Mouse (Mus musculus) 3134 (cell line): ENCODE results near the gene Gapvd1.
"Not testable (repeated sequence)": the region's sequence is repeated elsewhere in the genome, so short reads cannot be mapped to it uniquely, and the experiment has no call there.

Experiments used
- DNase-seq: peaks from one replicate; pipeline ENCODE4 v3.0.0-alpha.2; 2011; ENCODE audit warnings: low spot score; ENCODE audit not compliant: insufficient read length; ENCODE audit errors: extremely low read depth

Gene Gapvd1

DNA sequence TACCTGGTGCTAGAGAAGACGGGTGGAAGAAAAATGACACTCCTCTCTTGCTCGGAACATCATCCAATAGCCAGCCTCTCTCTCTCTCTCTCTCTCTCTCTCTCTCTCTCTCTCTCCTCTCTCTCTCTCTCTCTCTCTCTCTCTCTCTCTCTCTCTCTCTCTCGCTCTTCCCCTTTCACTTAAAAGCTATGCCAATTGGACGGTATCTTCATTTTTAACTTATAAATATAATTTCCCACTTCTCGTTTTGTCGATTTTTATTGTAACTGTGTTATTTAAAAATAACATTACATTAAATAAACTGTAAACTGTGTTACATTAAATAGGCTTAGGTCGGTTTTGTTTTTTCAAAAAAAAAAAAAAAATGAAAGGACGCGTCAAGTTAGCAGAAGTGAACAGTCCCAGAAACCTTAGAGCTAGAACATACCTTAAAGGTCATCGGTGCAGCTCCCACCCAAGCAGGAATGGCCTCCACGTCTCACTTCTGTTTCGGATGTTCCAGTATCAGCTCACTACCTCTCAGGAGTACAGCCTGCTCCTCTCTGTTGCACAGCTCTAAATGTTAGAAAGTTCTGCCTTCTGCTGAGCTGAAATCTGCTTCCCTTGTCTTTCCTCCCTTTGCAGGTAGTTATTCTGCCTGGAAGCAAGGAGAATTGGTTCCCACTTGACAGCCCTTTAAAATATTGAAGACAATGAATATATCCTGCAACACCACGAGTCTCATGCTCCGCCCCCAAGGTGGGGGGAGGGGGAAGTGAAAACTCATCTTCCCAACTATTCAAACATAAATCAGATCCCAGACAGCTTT lies at the start of gene Gapvd1:
Gene Gapvd1 (minus strand): TSS at position 682 of the 808 bp plus-strand sequence.
- no peak for DNase-seq

DNA sequence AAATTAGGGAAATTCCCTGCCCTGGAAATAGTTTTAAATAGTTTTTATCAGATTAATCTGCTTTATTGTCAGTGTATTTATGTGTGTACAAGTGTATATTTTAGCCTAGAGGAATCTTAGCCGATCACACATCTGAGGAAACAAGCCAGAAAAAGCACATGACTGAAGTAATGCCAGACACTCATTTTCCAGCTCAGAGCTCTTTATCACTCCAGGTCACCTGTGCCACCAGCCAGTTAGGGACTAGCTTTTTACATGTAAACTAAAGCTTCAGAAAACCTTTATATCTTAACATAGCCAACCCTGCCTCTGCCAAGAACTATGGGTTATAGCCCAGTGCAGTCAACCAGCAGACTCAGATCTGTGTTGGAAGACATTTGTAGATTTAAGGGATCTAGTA lies 49.8 kb upstream of the Gapvd1 start:
- no peak for DNase-seq

DNA sequence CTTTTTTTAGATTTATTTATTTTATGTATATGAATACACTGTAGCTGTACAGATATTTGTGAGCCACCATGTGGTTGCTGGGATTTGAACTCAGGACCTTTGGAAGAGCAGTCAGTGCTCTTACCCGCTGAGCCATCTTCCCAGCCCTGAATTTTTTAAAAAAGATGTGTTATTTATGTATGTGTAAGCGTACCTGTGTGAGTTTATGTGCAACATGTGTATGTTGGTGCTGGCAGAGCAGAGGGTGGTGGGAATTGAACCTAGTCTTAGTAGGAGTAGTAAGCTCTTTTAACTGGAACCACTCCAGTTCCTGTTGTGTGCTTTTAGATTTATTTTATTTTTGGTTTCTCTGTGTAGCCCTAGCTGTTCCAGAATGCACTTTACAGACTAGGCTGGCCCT lies 49.1 kb upstream of the Gapvd1 start:
- DNase-seq, result no peak

DNA sequence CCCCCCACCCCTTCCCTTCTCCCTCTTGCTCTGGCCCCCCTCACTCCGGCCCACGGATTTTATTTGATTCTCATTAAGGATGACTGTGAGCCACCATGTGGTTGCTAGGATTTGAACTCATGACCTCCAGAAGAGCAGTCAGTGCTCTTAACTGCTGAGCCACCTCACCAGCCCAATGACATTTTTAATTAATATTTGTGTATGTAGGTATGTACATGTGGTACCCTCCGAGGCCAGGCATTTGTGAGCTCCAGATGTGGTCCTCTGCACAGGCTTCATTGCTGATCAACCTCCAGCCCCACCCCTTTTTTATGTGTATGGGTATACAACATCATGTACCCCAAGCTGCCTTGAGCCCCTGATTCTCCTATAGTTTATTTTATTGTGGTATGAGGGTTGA lies 48.7 kb upstream of the Gapvd1 start:
- no peak for DNase-seq

DNA sequence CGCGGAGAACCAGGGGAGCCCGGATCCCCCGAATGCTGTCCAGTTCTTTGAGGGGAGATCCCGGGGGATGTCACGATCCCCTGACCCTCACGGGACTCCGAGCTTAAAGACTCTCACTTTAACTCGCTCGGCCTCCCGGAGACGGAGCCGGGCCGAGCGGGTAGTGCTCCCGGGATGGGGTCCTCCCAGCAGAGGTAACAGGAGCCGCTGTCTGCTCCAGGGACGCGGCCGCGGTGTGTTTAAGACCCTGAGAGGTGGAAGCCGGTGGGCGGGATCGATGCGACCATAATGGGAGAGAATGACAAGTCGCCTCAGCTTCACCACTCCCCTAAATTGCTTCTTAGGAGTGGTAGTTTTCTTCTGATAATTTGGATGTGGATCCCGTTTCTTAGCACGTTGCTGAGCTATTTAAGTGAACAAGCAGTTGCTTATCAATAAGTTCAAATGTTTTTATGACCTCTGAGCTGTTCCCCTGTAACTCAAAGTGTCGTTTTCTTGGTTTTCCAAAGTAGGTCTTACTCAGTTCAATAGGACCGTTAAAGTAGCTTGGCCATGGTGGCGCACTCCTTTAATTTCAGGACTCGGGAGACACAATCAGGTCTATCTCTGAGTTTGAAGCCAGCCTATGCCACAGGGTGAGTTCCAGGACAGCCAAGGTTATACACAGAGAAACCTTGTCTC lies 47.7 kb upstream of the Gapvd1 start:
- not testable (repeated sequence) for DNase-seq

DNA sequence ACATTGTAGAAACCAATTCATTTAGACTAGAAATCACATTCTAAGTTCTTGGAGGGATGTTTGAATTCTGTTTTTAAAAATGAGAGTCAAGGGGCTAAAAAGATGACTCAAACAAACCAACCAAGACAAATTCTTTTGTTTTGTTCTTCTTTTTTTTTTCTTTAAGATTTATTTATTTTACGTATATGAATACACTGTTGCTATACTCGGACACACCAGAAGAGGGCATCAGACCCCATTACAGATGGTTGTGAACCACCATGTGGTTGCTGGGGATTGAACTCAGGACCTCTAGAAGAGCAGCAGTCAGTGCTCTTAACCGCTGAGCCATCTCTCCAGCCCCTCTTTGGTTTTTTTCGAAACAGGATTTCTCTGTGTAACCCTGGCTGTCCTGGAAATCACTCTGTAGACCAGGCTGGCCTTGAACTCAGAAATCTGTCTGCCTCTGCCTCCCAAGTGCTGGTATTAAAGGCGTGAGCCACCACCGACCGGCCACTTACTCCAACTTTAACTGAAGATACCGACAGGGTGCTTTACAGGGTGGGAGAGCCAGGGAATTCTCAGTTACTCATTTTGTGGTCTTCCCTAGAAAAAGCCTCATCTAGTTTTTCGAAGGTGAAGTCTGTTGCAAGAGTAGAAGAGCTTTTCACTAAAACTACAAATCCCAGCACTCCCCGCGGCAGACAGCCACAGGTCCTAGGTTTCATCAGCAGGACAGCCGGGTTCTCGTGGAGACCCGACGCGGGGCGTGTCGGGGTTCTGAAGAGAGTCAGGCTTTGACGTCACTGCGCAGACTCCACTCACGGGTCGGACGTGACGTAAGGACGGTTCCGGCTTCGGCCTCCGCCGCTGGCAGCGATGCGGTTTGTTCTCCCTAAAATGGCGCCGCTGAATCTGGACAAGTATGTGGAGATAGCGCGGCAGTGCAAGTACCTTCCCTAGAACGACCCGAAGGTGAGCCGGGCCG lies 46.8 kb upstream of the Gapvd1 start:
- peak; percentile 97 for DNase-seq

DNA sequence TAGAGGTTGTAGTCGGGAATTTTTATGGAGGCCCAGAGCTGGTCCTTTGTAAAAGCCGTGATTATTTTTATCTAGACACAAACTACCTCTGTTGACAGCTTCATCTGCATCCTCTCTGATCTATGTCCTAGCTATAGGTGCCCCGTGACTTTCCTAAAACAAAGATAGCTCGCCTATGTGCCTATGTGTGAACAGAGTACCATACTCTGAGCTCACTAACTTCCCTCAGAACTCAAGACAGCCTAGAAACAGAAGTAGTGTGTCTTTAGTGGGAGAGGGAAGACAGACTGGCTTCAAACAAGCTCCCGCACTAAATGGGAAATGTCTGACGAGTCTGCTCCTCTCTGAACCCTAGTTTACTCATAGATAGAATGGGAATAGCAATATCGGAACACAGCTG lies 45.3 kb upstream of the Gapvd1 start:
- no peak for DNase-seq

DNA sequence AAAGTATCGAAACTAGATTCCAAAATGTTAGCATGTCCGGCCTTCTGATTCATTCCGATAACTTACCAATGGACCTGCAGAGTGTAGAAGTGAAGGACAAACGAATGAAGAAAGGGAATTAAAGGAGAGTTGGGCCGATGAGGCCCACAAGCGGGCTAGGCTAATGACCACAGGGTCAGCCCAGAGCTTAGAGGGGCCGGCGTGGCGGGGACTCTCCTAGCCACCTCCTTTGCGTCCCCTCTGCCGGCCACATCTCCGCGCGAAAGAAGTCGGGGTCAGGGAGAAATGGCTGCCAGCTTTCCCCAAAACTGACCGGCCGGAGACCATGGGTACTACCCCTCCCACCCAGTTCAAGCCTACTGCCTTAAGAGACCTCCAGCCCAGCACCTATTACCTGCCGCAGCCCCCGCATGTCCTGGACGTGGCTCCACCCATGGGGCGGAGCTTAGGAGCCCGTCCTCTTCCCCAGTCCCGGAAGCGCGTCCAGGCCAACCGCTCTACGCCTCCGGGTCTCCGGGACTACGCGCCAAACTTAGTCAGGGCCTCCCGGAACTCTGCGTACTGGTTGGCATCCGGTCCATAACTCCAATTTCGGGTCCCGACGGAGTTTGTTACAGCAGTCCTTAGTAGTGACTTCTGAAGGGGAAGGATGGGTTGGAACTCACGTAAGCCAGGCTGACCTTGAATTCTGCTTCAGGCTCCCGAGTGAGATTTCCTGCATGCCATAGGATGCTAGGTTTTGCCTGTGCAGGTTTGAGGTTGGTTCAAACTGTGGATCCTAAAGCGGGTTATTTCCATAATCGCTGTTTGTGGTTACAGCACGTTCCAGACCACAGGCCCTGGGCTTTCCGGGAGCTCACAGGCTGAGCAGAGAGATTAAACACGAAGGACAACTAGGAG lies 44.6 kb upstream of the Gapvd1 start, which contains the start of gene Rabepk:
Gene Rabepk (minus strand): TSS at position 556 of the 900 bp plus-strand sequence.
- peak; percentile 88 for DNase-seq

DNA sequence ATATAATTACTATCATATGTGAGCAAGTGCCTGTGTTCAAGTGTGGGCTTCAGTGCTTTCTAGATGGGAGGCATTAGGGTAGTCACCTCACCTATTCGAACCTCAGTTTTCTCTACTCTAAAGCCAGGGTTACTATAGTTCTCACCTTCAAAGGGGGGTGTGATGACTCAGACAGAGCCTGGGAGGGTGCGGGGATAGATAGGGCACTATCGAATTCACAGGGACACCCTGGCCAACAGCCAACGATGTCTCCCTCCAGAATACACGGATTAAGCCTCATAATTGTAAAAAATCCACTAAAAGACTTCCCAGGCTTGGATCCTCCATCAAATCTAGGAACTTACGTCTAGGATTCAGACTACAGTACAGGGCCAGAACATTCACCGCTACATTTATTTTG lies 40.4 kb upstream of the Gapvd1 start:
- no peak for DNase-seq

DNA sequence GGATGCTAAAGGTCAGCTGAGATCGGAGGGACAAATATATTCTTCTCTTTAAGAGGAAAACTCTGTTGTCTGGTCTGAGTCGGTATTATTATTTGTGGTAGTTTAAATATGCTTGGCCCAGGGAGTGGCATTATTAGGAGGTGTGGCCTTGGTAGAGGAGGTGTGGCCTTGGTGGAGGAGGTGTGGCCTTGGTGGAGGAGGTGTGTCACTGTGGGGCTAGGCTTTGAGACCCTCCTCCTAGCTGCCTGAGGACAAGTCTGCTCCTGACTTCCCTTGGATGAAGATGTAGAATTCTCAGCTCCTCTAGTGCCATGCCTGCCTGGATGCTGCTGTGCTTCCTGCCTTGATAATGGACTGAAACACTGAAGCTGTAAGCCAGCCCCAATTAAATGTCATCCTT lies 39.5 kb upstream of the Gapvd1 start:
- no peak for DNase-seq

DNA sequence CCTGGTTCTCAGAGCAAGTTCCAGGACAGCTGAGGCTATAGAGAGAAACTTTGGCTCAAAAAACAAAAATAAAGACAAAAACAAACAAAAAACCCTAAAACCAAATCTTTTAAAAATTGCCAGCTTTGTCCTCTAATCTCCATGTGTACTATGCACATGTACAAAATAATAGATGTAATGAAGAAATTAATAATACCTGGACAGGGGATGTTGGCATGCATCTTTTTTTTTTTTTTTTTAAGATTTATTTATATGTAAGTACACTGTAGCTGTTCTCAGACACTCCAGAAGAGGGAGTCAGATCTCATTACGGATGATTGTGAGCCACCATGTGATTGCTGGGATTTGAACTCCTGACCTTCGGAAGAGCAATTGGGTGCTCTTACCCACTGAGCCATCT lies 37.5 kb upstream of the Gapvd1 start:
- DNase-seq, result not testable (repeated sequence)

DNA sequence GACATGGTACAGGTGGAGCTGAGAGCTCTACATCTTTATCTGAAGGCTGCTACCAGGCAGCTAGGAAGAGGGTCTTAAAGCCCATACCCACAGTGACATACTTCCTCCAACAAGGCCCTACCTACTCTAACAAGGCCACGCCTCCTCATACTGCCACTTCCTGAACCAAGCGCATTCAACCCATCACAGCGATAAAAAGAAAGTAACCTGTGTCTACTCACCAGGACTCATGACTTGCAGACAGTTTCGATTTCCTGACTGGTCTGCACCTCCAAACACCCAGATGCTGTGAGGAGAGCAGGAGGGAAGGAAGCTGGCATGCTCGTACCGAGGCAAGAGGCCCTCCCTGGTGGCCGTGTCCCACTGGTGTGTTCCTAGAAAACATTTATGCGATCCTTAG lies 35.2 kb upstream of the Gapvd1 start:
- DNase-seq, result no peak

DNA sequence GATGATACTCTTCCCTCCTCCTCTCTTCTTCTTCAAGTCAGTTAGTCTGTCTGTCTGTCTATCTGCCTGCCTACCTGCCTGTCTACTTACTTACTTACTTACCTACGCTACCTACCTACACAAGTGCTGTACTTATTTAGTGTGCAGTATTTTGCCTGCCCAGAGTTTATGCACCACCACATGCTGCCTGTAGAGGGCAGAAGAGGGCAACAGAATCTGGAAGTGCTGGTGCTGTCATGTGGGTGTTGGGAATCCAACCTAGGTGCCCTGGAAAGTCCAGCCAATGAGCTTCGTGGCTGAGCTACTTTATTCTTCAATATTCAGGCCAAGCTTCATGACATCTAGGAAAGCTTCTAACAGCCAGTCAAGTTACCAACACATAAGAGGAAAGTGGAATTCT lies 29.1 kb upstream of the Gapvd1 start:
- no peak for DNase-seq

DNA sequence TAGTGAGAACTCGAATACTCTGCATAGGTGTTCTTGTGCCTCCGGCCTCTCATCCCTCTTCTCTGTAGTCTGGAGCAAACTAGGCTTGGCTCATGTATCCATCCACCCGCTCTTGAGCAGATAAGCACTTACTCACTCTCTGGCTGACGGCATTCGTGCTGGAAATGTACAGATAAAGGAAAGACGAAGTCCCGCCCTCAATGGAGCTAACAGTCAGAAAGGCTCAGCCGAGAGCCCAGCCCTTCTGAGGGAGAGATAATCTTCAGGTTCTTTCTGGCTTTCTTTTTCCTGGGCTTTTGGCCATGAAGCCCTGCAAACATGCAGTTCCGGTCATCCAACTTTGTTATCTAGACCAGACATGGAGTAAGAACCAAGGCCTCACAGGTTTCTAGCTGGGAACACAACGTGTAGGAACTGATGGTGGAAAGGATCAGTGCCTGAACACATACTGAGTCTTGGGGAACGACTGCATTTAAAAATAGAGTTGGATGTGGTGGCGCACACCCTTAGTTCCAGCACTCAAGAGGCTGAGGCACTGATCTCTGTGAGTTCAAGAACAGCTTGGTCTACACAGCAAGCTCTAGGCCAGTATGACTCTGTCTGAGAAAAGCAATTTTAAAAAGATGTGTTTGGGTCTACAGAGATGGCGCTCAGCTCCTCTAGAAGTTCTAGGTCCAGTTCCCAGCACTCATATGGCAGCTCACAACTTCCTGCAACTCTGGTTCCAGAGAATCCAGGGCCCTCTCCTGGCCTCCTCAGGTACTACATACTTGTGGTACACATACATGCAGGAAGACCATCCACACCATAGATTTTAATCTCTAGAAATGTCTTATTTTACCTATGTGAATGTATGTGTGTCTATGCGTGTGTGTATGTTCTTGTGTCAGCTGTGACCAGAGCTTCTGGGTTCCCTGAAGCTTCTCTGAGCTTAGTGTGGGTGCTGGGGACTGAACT lies 28.3 kb upstream of the Gapvd1 start:
- no peak for DNase-seq

DNA sequence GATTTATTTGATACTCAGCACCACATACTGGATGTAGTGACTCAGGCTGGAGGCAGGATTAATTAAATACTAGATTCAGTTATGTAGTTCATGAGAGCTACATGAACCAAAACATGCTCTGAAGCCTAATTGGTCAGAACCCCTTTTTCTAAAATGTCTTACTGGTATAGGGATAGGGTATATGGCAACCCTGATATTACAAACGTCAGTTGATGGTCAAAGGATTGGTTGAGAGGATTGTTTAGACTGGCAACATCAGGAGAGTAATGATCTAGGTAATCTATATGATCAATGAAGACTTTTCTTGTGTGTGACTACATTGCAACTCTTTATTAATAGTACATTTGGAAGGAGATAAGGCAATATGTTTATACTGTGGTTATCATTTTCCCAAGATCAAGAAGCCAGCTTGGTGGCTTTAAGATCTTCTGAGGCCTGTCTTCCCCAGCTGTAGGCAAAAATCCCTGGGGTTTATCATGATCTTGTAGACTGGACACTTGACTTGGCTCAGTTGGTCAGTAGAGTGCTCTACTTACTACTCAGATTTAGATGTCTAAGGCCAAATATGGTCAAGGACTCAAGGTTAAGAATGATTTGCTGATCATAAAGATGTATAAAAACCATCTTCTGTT lies 22.3 kb upstream of the Gapvd1 start:
- DNase-seq, result no peak

DNA sequence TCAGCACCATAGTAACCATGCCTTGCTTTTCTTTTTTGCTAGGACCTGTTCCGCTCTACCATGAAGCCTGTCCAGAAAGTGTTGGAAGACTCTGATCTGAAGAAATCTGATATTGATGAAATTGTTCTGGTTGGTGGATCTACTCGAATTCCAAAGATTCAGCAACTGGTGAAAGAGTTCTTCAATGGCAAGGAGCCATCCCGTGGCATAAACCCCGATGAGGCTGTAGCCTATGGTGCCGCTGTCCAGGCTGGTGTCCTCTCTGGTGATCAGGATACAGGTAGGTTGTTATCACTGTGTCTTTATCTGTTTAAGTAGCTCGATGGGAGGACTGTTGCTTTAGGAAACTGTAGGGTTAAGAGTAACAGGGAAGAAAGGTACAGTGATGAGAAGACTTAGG lies 19.5 kb upstream of the Gapvd1 start:
- DNase-seq, result no peak

DNA sequence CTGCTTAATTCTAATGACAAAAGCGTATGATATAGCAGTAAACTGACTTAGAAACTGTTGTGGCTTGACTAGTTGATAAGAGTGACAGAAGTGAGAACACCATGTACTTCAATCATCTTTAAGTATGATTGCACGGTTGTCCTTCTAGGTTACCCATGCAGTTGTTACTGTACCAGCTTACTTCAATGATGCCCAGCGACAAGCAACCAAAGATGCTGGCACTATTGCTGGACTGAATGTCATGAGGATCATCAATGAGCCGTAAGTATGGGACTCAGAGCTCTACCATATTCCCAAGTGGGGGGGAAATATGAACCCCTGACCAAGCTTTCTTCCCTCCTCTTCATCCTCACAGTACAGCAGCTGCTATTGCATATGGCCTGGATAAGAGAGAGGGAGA lies 18.6 kb upstream of the Gapvd1 start:
- DNase-seq, result no peak
